Mouse (Mus musculus): ENCODE results near the gene Nudt13.

Gene Nudt13

DNA sequence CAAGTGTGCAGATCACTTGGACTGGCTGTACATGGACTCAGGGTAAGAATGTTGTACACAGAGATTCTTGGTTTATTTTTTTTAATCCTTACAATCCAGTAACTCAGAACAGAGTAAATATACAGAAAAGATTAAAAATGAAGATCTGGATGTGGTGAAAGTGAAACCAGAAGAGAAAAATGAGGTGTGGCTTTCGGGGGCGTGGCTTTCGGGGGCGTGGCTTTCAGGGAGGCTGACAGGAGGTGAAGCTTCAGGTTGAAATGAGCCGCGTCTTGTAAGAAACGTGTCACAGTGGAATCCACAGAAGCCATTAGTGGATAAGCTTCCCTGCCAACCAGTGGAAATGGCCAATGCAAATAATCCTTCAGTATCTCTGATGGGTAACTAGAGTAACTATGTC lies 46.4 kb downstream of the Nudt13 start:
- no peak for DNase-seq

DNA sequence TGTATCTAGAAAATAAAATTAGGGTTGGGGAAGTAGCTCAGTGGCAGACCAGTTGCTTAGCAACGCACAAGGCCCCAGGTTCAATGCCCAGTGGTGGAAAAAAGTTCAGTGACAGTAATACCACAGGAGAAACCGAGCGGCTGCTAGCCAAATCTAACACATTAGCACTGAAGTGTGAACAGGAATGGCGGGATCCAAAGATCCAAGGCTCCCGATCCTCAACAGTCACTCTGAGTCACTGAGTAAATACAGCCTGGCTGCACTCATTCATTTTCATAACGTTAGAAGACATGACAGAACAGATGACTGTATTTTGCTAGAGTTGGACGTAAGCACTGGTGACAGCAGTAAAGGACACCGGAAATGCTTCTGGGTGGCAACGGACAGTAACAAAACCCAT lies 51.4 kb downstream of the Nudt13 start:
- DNase-seq = no peak

DNA sequence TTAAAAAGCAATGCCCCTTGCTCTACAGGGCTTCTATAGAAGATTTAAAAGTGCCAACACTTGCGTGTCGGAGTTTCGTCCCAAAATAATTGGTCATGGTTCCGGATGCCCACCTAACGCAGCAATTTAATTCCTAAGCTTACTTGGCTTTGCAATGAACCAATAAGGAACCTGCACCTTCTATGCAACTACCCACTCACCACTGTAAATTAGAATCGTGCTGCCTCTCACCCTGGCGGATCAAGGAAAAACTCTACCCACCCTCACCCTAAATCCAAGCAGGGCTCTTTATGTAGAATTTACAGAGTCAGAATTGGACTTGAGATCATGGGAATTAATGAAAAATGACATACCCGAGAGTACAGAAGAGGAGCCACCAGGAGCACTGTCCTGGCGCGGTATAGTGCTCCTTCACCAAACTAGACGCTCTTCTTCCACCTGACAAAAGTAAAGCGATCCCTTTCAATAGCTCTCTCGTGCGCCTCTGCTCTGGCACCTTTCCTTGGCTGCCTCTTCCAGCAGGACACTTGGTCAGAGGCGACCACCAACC lies 53.0 kb downstream of the Nudt13 start:
- DNase-seq = no peak

DNA sequence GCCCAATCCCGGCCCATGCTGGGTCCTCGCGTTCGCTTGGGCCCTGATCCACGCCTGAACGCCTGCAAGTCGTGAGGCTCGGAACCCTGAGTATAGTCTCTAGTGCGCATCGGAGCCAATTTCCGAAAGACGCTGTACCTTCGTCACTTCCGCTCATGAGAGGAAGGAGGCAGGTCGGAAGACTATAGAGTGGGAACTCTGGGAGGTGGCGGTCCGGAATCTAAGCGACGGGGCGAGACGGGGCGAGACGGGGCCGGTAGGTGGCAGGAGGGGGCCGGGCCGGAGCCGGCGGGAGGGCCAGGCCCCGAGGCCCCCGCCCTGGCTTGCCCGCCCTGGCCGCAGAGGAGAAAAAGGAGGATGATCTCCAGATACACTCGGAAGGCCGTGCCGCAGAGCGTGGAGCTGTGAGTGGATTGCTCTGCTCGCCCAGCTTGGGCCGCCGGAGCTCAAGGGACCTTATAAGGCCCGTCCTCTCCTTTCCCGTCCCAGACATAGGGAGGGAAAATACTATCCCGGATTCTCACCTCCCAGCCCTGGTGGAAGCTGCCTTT lies 53.6 kb downstream of the Nudt13 start, which contains the start of the genes Ecd and Fam149b:
Ecd (minus strand) TSS at position 131 of the 551 bp plus-strand sequence.
Fam149b (plus strand) TSS at position 172 of the 551 bp plus-strand sequence.
- peak; percentile 88 for DNase-seq

DNA sequence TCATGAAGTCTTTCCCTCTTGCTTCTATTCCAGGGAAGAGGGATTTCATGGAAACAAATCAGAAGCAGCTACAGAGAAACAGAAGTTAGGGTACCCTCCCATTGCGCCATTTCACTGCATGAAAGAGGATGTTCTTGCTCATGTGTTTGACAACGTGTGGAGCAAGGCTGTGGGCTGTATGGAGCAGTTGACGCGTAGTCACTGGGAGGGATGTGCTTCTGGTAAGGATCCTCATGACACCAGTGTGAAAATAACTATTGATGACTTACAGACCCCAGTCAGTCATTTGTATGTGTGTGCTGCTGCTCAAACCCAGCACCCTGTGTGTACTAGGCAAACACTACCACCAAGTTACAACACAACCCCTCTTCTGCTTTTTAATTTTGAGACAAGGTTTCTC lies 68.7 kb downstream of the Nudt13 start:
- no peak for DNase-seq
